Mouse (Mus musculus) myocyte (in vitro differentiated cells): ENCODE results near the gene Pp2d1.

Experiments
- CEBPB ChIP-seq: IDR thresholded peaks from 2 replicates; pipeline ENCODE4 v1.6.1; 2011; ENCODE audit warnings: mild to moderate bottlenecking, moderate library complexity; ENCODE audit not compliant: poor library complexity, insufficient read depth, severe bottlenecking
- E2F4 ChIP-seq: IDR thresholded peaks from one replicate; pipeline ENCODE4 v1.6.1; 2011; ENCODE audit warnings: mild to moderate bottlenecking, control low read depth, moderate library complexity; ENCODE audit not compliant: insufficient read depth
- MAX ChIP-seq: IDR thresholded peaks from one replicate; pipeline ENCODE4 v1.6.1; 2011; ENCODE audit warnings: low read depth, mild to moderate bottlenecking, control low read depth
- MYOD1 ChIP-seq, 3 experiments: IDR thresholded peaks; one replicate each; pipeline ENCODE4 v1.6.1; 2011; ENCODE audit warnings: control low read depth in 2 of 3, low read depth in 2 of 3, mild to moderate bottlenecking in 2 of 3, moderate library complexity in 1 of 3; ENCODE audit not compliant: insufficient read length in 2 of 3, control insufficient read depth in 1 of 3
- MYOG ChIP-seq, 3 experiments: IDR thresholded peaks; one replicate each; pipeline ENCODE4 v1.6.1; 2011; ENCODE audit warnings: control low read depth in 2 of 3, low read depth in 2 of 3, mild to moderate bottlenecking in 2 of 3; ENCODE audit not compliant: insufficient read length in 2 of 3, control insufficient read depth in 1 of 3, insufficient read depth in 1 of 3
- POLR2A ChIP-seq: IDR thresholded peaks from one replicate; pipeline ENCODE4 v1.6.1; 2011; ENCODE audit warnings: low read depth, mild to moderate bottlenecking, control low read depth, moderate library complexity; ENCODE audit not compliant: insufficient read length
- POLR2AphosphoS2 ChIP-seq: IDR thresholded peaks from one replicate; pipeline ENCODE4 v1.6.1; 2011; ENCODE audit warnings: low read depth, control low read depth; ENCODE audit not compliant: insufficient read length
- SRF ChIP-seq: IDR thresholded peaks from one replicate; pipeline ENCODE4 v1.6.1; 2011; ENCODE audit warnings: low read depth; ENCODE audit not compliant: control insufficient read depth, insufficient read length
- TCF12 ChIP-seq: IDR thresholded peaks from one replicate; pipeline ENCODE4 v1.6.1; 2011; ENCODE audit warnings: mild to moderate bottlenecking, control low read depth; ENCODE audit not compliant: poor library complexity, insufficient read depth, severe bottlenecking
- USF1 ChIP-seq: IDR thresholded peaks from one replicate; pipeline ENCODE4 v1.6.1; 2011; ENCODE audit warnings: low read depth, mild to moderate bottlenecking, control low read depth, moderate library complexity

DNA sequence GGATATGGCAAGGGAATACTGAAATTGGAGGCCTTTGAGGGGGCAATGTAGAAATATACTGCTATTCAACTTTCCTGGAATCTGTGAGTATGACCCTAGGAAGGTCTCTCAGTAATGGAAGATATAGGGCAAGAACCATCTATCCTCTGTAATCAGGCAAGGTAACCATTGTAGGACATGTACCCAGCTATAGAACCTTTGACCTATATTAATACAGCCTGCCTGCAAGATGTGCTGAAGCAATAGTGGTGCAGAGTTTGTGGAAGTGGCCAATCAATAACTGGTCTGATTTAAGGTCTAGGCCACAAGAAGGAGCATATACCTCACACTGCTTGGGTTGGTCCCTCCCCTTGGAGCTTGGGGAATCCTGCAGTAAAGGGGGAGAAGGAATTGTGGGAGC, 18.7 kb downstream of the Pp2d1 start:
- TF ChIP-seq SRF, result no peak
- no peak for TF ChIP-seq MAX
- no peak for TF ChIP-seq POLR2A
- no peak for TF ChIP-seq E2F4
- TF ChIP-seq CEBPB, result no peak
- TF ChIP-seq POLR2AphosphoS2, result no peak
- no peak for TF ChIP-seq TCF12
- no peak for TF ChIP-seq USF1
- no peak for TF ChIP-seq MYOG (IDR thresholded peaks at IDR 0.05; ENCODE audit: control insufficient read depth in 1 of 3, insufficient read depth in 1 of 3, insufficient read length in 2 of 3, low read depth in 2 of 3)
- TF ChIP-seq MYOD1 (IDR thresholded peaks at IDR 0.05; ENCODE audit: control insufficient read depth in 1 of 3, insufficient read length in 2 of 3, low read depth in 2 of 3), result no peak
